Mouse (Mus musculus): ENCODE data around the gene Atad5.

The Atad5 gene

DNA sequence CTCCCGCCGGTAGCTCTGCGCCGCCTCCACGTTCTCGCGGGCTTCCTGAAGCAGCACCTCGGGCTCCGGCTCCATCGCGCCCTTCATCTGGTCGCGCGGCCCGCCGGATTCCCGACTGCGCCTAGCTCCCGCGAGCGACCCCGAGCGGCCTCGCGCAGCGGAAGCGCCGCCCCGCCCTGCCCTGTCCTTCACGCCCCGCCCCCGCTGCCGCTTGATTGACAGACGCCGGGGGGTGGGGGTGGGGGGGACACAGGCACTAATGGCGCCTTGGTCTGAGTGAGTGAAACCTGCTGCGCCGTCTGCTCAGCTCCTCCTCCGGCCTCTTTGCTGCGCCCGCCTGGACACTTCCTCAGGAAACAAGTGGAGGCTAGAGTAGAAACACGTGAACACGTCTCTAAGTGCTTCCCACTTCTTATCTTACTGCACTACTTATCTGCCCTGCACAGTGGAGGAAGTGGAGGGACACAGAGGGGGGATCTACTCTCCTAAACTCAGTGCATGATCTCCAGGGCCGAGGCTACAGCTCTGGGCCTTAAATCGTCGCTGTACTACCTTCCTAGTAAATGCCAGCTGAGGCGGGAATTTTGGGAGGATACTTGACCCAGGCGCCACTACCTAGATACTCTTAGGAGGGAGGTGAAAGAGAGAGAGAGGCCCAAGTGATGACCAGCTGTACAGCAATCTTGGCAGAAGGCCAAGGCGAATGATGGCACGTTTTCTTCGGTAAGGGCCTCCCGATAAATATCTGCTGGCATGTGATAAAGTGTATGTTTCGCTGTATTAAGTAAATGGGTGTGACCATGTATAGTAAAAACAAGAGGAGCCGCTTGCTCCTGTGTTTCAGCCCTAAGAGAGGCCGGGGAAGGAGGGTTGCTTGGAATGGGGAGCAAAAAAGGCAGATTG is 8.1 kb upstream of the Atad5 start, which contains the start of gene Crlf3:
TSS of gene Crlf3 (minus strand) at position 166 of the 903 bp plus-strand sequence.
- in situ Hi-C loops (cut with MboI, MseI): no loop called here

- in situ Hi-C loops (cut with MboI, MseI): no loop called here
Observed at GRCm38 (mm10) chr11:80081786-80082319, 7.3 kb upstream of the Atad5 start.

DNA sequence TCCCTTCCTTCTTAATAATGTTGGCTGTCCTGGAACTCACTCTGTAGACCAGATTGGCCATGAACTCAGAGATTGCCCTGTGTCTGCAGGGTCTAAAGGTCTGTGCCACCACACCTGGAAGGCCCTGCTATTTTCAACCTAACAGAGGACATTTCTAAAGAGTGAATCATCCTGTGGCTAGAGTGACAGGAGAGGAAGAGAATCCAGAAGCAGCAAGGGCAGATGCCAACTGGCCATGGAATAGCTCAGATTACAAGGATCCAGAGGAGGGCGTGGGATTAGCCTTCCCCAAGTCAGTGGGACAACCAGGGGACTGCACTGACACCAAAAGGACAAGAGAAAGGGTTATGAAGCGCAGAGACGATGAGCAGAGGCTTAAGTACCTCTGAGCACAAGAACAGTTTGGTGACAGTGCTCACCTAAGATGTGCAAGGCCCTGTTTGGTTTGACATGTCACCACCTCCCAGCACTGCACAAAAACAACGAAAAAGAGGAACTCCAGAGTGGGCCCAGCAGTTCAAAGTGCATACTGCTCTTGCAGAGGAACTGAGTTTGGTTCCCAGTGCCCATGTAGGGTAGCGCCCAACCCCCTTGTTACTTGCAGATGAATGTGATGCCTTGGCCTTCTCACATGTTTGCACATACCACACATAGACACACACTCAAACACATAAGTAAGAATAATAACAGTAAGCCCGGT is 3.7 kb upstream of the Atad5 start:
- in situ Hi-C loops (cut with MboI, MseI): loop anchor here (5.0 kb wide), 1 partner anchor 52 kb away; no protein-coding TSS in a partner anchor

DNA sequence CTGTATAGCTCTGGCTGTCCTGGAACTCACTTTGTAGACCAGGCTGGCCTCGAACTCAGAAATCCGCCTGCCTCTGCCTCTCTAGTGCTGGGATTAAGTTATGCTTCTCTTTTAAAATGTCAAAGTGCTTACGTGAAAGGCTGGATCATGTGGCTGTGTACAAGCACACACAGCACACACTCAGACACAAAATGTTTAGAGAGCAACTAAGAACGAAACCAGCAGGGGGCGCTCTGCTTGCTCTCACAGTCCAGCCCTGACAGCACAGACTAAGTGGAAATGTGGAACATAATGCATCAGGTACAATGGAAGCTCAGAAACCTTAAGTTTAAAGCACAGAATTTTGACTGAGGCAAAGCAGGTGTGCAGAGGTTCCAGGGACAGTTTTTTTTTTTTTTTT is 2.4 kb upstream of the Atad5 start:
- in situ Hi-C loops (cut with MboI, MseI): loop anchor here (5.0 kb wide), 1 partner anchor 50 kb away; no protein-coding TSS in a partner anchor

GRCm38 (mm10) chr11:80089817-80090214 is 616 bp downstream of the Atad5 start:
- in situ Hi-C loops (cut with MboI, MseI): loop anchor here (5.0 kb wide), 1 partner anchor 47 kb away; no protein-coding TSS in a partner anchor

DNA sequence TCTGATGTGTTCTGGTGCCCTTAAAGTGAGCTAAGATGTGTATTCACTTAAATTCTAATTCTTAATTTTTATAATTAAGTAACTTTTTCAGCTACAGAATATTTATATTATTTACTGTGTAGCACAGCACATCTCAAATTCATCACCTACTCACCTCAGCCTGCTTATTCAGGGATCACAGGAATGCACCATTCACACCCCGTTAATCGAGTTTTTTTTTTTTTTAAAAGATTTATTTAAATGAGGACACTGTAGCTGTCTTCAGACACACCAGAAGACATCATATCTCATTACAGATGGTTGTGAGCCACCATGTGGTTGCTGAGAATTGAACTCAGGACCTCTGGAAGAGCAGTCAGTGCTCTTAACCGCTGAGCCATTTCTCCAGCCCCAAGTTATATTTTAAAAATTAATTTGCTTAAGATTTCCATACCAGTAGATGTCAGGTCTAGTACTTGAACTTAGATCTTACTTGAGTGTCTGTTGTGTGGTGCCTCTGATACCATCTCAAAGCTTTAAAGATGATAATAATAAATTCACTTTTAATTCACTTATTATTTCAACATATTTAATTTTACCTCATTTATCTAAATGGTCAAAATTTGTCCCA is 1.5 kb downstream of the Atad5 start:
- in situ Hi-C loops (cut with MboI, MseI): no loop called here

- in situ Hi-C loops (cut with MboI, MseI): no loop called here
Observed at GRCm38 (mm10) chr11:80098444-80099056, 9.3 kb downstream of the Atad5 start.

DNA sequence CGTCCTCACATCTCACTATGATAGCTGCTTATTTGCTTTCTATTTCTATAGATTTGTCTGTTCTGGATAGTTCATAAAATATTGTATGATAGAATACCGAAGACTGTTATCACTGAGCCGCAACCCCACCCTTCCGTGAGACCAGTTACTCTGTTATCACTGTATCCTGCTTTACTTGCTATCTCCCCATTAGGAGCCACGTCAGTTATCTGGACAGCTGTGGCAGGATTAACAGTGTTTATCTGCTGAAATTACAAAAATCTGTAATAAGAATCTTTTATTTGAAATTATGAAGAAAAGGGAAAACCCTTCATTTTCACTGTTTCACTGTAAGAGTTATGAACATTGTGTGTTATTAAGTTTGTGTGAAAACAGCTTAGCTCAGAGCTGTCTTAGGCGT is 12.1 kb downstream of the Atad5 start:
- in situ Hi-C loops (cut with MboI, MseI): no loop called here

GRCm38 (mm10) chr11:80104407-80104806 is 15.2 kb downstream of the Atad5 start:
- in situ Hi-C loops (cut with MboI, MseI): no loop called here

GRCm38 (mm10) chr11:80116411-80116810 is 27.2 kb downstream of the Atad5 start:
- in situ Hi-C loops (cut with MboI, MseI): no loop called here

GRCm38 (mm10) chr11:80132050-80132449 is 42.9 kb downstream of the Atad5 start:
- in situ Hi-C loops (cut with MboI, MseI): no loop called here

DNA sequence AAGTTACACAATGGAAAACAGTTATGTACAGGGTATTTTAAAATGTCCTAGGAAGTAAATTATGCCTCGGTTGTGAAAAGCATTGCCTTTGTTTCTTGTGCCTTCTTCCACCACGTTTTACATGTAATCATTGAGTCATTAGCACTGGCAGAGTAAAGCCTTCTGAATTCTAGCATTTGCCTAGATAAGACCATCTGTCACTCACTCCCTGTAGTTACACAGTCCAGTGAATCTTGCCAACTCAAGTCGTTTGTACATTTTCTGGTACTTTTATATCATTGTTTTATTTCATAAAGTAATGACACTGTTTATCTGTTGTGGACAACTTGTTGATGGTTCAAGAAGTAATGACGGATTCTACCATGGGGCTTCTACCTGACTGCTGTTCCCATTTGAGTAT is 45.5 kb downstream of the Atad5 start:
- in situ Hi-C loops (cut with MboI, MseI): loop anchor here (5.0 kb wide), 1 partner anchor 47 kb away; the partner anchor contains the start of gene Atad5

- in situ Hi-C loops (cut with MboI, MseI): loop anchor here (5.0 kb wide), 1 partner anchor 49 kb away; the partner anchor contains the start of gene Atad5
Observed at GRCm38 (mm10) chr11:80135954-80136683, 46.9 kb downstream of the Atad5 start.

- in situ Hi-C loops (cut with MboI, MseI): loop anchor here (5.0 kb wide), 1 partner anchor 49 kb away; the partner anchor contains the start of gene Atad5
Observed at GRCm38 (mm10) chr11:80136786-80137185, 47.6 kb downstream of the Atad5 start.

DNA sequence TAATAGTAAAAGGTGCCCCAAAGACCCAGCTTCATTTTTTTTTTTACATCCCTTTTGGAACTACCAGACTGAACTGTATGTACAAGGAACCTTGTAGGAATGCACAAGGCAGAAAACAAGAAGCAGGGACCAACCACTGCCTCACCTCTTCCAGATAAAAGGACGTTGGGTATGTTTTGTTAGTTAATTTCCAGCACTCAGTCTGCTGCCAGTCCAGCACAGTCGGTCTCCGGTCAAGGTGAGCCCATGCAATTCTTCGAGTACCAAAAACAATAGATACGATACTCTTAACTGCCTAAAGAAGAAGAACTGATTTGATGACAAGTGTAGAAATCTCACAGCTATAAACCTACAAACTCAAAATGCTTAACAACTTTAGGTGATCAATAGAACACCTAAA is 48.6 kb downstream of the Atad5 start:
- in situ Hi-C loops (cut with MboI, MseI): loop anchor here (5.0 kb wide), 1 partner anchor 50 kb away; the partner anchor contains the start of gene Atad5

DNA sequence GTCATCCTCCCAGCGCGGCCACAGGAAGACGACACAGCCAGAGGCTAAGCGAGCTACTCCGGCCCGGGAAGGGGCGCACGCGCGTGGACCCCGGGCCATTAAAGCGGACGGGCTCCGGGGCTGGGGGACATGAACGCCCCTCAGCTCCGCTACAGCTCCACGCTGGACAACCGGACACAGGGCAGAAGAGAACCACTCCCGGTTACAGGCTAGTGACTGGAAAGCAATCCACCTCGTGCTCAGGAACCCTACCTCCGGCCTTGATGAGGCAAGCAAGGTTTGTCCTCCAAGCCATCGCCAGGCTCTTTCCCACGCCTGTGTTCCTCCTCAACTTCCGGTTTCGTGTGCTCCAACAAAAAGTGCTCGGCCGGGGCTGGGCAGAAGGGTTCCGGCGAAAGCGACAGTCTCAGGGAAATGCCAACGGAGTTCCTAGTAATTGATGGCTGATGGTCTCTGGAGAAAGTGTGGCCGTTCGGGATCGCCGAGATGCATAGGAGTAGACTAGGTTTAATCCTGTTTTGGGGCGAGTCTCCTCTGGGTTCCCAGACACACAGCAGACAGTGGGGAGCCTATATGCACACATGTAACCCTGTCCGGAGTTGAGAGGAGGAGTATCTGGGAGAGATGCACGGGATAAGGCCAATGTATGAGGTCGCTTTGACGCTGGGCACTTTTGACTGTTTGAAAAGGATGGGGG is 52.8 kb downstream of the Atad5 start, which contains the start of gene Tefm:
TSS of gene Tefm (minus strand) at position 351 of the 697 bp plus-strand sequence.
- in situ Hi-C loops (cut with MboI, MseI): no loop called here

DNA sequence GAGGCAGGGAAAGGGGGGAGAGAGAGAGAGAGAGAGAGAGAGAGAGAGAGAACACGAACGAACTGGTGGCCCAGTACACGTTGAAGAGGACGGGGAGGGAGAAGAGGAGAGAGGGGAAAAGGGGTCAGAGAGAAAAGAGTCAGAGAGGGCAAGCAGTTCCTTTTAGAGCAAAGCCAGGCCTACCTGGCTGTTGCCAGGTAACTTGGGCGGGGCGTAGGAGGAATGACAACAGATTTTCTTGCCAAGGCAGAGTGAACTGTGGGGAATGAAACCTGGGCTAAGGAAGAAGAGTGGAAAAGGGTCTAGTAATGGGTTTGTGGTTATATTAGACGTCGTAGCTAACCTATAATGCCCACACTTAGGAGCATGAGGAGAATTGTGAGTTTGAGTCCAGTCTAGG is 53.7 kb downstream of the Atad5 start:
- in situ Hi-C loops (cut with MboI, MseI): no loop called here

DNA sequence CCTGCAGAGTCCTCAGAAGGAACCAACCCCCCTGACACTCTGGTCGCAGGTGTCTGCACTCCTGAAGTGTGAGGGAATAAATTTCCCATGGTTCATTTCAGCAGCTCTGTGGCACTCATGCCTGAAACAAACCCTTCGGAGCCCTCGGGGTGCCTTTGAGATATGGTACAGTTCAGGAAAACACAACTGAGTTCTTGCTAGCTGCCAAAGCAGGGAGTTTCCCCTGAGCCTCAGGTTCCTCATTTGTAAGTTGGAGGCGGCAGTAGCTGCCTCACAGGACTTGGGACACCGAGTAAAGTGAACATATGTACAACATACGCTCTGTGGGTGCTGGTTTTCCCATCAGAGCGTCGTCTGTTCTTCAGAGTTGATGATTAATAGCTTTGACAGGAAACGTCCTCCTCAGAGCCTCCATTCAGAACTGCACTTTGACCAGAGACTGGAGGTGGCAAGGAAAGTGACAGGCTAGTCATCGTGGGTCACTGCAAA is 56.6 kb downstream of the Atad5 start:
- in situ Hi-C loops (cut with MboI, MseI): no loop called here

- in situ Hi-C loops (cut with MboI, MseI): no loop called here
Observed at GRCm38 (mm10) chr11:80147748-80148147, 58.5 kb downstream of the Atad5 start.
